Mouse (Mus musculus) midbrain, embryonic 13.5 days (tissue): ENCODE data around the gene Gm21943. TPM values are rescaled to one million over a fixed set of nuclear protein-coding genes. Genes with fewer than 3 reads are reported as not detected.
"Not testable (repeated sequence)": the region's sequence is repeated elsewhere in the genome, so short reads cannot be mapped to it uniquely, and the experiment has no call there.

Experiments used
- ATAC-seq: fragments of 200-750 bp; cut with Nextera tagmentation; 2 replicates; pipeline ENCODE4 v1.8.0; 2017; ENCODE audit warnings: mild to moderate bottlenecking, moderate TSS enrichment, moderate library complexity
- H3K27ac ChIP-seq: fragments of 300-500 bp; sonication (generic); 2 replicates; pipeline ENCODE4 v1.5.1; 2015; ENCODE audit warnings: inconsistent platforms, mild to moderate bottlenecking, moderate library complexity
- H3K27me3 ChIP-seq: fragments of 300-500 bp; sonication (generic); 2 replicates; pipeline ENCODE4 v1.6.1; 2015; ENCODE audit warnings: mild to moderate bottlenecking, inconsistent platforms
- H3K36me3 ChIP-seq: fragments of 300-500 bp; sonication (generic); 2 replicates; pipeline ENCODE4 v1.6.1; 2015; ENCODE audit warnings: mild to moderate bottlenecking, inconsistent platforms
- H3K4me1 ChIP-seq: fragments of 300-500 bp; sonication (generic); replicated peaks from 2 replicates; pipeline ENCODE4 v1.6.1; 2015; ENCODE audit warnings: inconsistent platforms
- H3K4me2 ChIP-seq: fragments of 300-500 bp; sonication (generic); replicated peaks from 2 replicates; pipeline ENCODE4 v1.6.1; 2015; ENCODE audit warnings: moderate library complexity, mild to moderate bottlenecking, inconsistent platforms
- H3K4me3 ChIP-seq: fragments of 300-500 bp; sonication (generic); replicated peaks from 2 replicates; pipeline ENCODE4 v1.5.1; 2015; ENCODE audit warnings: mild to moderate bottlenecking, inconsistent platforms
- H3K9ac ChIP-seq: fragments of 300-500 bp; sonication (generic); replicated peaks from 2 replicates; pipeline ENCODE4 v1.6.1; 2015; ENCODE audit warnings: mild to moderate bottlenecking, inconsistent platforms
- H3K9me3 ChIP-seq: fragments of 300-500 bp; sonication (generic); 2 replicates; pipeline ENCODE4 v1.6.1; 2016; ENCODE audit warnings: mild to moderate bottlenecking, inconsistent platforms
- WGBS: fragments of 180-500 bp; shearing (Covaris S2); methylation state at CpG from one replicate; pipeline ENCODE4 v1.1.7; 2015; 5-methylcytosine and 5-hydroxymethylcytosine counted together
- polyA plus RNA-seq: library from polyadenylated mRNA; unstranded; fragments of >200 nt; fragmentation: Nextera tagmentation; extraction: Ambion mirVana; gene quantifications from 2 replicates; pipeline ENCODE4 v1.2.1, GENCODE M21; 2015

Gene Gm21943
- polyA plus RNA-seq, result not detected in 2 replicates

DNA sequence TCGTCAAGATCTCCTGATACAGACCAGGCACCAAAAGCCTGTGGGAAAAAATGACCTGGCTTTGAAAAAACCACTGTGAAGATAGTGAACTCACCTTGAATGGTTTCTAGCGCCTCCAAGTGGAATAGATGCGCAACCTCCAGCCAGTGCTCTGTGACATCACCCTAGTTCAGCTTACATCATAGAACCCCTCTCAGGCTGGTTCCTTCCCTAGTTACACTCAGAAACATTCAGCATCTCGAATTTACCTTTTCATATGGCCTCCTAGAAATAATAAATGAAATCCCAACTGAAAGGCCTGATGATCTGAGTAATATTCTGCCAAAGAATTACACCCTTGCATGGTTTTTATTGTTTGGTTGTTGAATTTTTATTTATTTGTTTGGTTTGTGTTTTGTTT lies at the start of gene Gm21943:
Gm21943 (minus strand) TSS at position 101 of the 400 bp plus-strand sequence.
- ATAC-seq, result not testable (repeated sequence)
- no CpG with 5 or more reads among the region's 4 CpGs for WGBS

More for the DNA sequence above, at the start of gene Gm21943:
- not testable (repeated sequence) for H3K4me3 ChIP-seq, H3K27ac ChIP-seq, H3K9me3 ChIP-seq, H3K4me2 ChIP-seq, H3K4me1 ChIP-seq, H3K9ac ChIP-seq, H3K36me3 ChIP-seq, H3K27me3 ChIP-seq

Other genes starting within 250 kb of the Gm21943 start
- gene Gm28961, start 172.0 kb upstream of the Gm21943 start, polyA plus RNA-seq, result not detected in 2 replicates